Mouse (Mus musculus) cerebellum, postnatal 25 days (tissue): ENCODE results near the gene Mrpl45.

ENCODE experiments used
- DNase-seq, 2 experiments: peaks; one replicate each; pipeline ENCODE4 v3.0.0; 2021; ENCODE audit warnings: mixed read lengths in 2 of 2

The Mrpl45 gene

DNA sequence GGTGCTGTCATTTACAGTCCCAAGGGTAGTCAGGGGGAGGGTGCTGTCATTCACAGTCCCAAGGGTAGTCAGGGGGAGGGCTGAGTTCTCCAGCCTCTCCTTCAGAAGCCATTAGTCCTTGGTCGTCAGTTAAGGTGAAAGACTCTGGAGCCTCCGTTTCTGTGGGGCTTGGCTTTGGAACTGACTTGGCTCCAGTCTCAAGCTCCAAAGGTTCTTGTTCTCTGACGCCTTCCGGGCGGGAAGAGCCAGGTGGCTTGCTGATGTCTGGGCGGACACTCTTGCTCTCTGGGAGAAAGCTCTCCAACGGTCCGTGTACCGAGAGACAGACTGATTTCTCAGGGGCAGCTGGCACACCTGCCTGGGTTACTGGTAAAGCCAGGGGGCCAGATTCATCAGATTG, 18.9 kb downstream of the Mrpl45 start:
- no peak for DNase-seq

GRCm38 (mm10) chr11:97336238-97336637, 20.7 kb downstream of the Mrpl45 start:
- DNase-seq, result no peak

DNA sequence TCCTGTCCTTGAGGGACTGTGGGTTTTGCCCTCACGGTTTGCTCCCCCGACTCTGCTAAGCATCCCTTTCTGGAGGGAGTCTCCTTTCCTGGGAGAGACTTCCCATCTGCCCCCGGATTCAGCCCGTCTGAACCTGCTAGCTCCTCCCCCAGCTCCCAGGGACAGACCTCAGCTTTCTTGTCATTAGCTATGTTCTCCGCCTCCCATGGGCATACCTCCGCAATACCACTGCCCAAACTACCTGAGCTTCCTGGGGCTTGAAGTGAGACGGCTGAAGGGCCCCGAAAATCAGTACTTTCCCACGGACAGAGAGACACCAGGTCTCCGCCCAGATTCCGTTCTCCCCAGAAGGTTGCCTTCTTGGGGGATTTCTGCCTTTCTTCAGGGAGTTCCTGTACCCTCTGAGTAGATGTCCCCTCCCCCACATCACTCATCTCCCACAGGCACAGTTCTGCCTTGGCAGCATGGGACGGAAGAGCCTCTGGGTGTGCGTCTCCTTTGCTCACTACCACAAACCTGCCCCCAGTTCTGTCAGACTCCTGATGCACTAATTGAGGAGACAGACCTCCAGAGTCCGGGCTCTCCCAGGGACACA, 21.3 kb downstream of the Mrpl45 start:
- no peak for DNase-seq

DNA sequence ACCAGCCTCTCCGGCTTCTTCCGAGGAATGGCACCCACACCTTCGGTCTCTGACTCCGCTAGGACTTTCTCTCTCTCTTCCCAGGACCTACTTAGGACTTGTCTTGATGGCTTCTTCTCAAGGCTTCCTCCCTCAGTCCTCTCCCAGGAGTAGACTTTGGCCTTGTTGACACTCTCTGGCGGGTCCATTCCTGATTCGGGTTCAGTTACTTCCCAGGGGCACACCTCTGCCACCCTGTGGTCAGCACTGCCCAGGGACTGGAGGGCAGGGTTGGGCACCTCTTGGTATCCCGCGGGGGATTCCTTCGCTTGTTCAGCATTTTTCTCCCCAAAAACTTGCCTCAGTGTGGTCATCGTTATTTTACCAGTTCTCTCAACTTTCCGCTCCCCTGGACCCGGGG, 21.8 kb downstream of the Mrpl45 start:
- DNase-seq, result no peak

- no peak for DNase-seq
Measured at GRCm38 (mm10) chr11:97338302-97338976, 22.9 kb downstream of the Mrpl45 start.

DNA sequence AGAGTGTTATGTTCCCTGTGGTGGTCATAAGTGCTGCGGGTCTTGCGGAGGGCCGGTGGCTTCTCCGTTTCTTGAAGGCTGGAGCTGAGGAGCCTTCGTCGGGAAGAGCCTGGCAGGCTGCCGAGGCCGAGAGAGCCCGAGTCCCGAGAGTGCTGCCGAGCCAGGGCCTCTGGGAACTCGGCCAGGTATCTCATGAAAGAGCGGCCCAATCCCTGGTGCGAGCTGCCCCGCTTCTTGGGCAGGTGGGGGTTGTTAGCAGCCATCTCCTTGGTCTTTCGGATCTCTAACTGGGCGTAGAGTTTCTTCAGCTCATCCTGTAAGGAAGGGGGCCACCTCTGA, 23.4 kb downstream of the Mrpl45 start:
- DNase-seq, result peak; percentile 81 to 88

DNA sequence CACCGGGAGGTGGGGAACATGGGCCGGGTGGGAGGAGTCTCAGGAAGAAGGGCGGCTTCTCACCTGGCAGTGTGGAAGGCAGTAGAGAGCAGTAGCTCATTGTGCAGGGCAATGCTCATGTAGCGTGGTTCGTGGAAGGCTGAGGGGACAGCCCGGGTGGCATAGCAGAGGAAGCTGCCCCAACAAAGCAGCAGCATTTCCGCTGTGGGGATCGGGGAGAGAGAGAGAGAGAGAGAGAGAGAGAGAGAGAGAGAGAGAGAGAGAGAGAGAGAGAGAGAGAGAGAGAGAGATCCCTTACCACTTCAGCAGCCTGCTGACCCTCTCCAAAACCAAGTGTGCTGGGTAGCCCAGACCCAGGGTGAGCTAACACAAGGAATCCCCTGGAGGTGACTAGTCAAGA, 27.7 kb downstream of the Mrpl45 start:
- DNase-seq, result no peak

DNA sequence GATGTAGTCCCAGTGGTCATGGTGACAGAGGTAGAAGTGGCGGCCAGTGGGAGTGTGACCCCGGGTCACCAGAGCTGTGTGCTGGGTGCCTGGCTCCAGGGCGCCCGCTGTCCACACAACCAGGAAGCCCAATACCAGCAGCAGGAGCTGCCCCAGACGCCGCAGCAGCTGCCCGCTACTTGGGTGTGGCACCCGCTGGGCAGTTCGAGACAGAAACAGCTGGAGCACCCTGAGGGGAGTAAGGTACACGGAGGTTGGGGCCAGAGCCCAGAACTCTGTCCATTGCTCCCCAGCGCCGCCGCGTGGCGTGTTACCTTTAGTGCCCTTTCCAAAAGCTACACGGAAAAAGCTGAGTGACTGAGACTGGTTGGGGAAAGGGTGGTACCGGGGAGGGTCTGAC, 28.1 kb downstream of the Mrpl45 start:
- peak in 1 of 2 experiments; percentile 54 for DNase-seq

GRCm38 (mm10) chr11:97345446-97345845, 29.9 kb downstream of the Mrpl45 start:
- no peak for DNase-seq

DNA sequence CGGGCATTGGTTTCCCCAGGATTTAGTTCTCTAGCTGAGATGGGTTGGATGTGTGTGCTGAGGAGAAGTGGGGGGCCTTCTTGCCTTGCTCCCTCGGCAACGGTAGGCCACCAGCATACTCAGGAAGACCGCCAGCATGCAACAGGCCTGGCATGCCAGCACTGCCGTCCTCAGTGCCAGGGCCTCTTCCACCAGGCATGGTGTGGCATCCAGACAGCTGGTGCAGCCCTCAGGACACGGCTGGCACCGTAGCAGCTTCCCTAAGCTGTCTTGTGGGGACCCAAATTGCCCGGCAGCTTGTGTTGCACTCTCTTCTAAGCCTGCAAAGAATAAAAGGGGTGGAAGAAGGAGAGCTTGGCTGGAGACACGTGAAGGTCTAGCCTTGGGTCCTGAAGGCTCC, 30.9 kb downstream of the Mrpl45 start:
- peak; percentile 61 to 75 for DNase-seq

DNA sequence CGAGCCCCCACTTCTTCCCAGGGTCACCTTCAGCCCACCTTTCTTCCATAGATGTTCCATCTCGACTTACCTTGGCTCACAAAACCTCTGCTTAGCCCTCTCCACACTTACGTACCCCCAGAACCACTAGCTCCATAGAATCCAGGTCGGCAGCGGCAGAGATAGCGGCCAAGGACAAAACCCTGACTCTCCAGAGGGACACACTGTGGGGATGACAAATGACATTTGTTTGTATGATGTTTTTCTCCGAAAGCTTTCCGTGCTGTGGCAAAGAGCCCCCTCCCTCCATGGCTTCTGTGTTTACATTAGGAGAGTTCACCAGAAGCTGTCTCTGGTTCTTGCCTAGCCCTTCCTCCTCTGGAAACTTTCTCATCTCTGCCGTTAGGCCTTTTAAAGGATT, 31.8 kb downstream of the Mrpl45 start:
- DNase-seq, result no peak

DNA sequence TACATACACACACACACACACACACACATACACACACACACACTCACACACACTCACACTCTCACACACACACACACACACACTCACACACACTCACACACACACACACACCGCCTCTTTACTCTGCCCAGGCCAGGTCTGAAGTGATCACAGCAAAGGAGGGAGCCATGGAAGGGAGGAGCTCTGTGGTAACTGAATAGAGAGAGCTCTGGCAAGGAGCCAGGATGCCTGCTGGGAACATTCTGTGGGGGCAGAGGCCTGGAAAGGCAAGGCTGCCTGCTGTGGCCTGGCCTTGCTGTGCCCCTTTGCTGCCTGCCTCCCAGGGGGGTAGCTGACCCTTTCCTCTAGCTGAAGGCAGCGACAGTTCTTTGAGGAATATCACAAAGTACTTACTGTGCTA, 34.5 kb downstream of the Mrpl45 start:
- peak; percentile 77 to 87 for DNase-seq

DNA sequence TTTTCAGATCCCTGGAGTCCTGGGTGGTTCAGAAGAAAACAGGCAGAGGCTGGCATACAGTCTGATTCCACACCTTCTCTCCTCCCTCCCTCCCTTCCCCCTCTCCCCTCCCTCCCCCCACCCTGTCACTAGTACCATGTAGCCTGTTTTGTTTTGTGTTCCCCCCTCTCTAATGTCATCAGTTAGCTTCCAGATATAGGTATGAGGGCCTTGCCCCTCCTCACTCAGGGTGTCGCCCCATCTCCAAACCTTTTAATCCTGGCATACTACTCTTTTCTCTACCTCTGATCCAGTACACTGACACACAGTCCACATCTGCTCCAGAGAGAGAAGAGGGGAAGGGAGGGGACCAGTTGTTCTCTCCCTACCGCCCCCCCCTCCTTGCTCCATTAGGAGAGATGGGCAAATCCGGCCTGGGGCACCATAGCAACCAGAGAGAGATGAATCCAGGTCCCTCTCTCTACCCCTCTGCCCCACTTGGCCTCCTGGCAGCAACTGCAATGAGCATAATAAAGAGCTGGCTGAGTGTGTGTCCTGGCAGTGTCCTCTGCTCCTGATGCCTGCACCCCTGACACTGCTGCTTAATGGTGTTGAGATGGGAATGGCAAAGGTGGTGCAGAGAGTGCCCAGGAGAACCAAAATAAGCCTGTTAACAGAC, 36.6 kb downstream of the Mrpl45 start, which contains the start of gene Gpr179:
Gpr179 (minus strand) TSS at position 51 of the 658 bp plus-strand sequence.
- no peak for DNase-seq

DNA sequence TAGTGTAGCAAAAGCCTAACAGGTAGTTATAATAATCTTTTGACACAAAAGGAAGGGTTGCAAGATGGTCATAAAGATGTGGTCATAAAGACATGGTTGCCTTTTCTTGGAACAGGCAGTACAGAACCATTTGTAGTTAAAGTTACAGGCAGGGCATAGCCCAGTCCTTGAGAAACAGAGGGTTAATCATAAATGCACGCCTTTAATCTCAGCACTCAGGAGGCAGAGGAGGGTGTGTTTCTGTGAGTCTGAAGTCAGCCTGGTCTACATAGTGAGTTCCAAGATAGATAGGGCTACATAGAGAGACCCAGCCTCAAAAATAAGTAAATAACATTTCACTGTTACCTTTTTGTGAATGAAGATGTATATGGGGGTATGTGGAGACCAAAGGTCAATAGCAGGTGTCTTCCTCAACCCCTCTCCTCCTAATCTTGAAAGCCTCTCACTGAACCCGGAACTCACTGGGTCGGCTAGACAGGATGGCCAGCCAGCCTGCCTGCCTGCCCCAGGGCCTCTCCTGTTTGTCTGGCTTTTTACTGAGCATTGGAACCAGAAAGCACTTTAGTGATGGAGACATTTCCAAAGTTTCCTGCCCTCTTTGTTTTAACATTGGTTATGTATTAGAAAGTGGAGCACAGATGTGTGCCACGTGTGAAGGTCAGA, 37.5 kb downstream of the Mrpl45 start:
- no peak for DNase-seq

- no peak for DNase-seq
Measured at GRCm38 (mm10) chr11:97354646-97355045, 39.1 kb downstream of the Mrpl45 start.

DNA sequence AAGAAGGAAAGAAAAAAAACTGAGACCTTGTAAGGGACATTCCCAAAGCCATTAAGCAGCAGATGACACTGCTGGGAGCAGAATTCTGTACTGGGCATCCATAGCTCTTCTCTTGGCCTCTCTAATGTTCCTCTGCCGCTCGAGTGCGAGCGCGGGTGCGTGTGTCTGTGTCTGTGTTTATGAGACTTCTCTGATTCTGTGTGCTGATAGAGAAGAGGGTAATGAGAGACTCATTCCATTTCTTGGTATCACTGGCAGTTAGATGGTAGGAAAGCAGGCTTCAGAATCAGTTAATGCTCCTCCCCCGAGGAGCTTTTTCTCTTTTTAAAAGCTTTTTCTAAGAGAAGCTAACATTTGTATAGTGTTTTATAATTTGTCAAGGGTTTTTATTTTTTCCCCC, 39.7 kb downstream of the Mrpl45 start:
- DNase-seq, result no peak

DNA sequence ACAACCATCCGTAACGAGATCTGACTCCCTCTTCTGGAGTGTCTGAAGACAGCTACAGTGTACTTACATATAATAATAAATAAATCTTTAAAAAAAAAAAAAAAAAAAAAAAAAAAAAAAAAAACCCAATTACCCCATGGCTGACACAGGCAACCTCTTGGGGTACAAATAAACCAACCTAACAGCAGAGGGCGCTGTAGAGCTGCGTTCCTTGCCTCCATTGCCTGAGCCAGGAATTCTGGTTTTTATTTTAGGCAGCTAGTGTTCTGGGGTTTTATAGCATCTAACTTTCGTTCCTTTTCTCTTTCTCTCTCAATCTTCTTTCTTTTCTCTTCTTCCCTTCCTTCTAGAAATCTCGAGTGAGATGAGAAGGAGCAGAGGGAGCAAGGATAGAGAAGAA, 42.1 kb downstream of the Mrpl45 start:
- DNase-seq, result peak; percentile 81 to 89

- DNase-seq, result peak; percentile 96 to 98
Measured at GRCm38 (mm10) chr11:97361948-97362648, 46.6 kb downstream of the Mrpl45 start, which contains the start of gene Socs7. Socs7 (plus strand) TSS chr11:97362551.

DNA sequence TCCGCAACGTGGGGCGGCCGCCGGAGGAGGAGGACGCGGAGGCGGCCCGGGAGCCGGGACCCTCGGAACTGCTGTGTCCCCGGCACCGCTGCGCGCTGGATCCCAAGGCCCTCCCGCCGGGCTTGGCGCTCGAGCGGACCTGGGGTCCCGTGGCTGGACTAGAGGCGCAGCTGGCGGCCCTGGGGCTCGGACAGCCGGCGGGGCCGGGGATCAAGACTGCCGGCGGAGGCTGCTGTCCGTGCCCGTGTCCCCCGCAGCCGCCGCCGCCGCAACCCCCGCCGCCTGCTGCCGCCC, 47.1 kb downstream of the Mrpl45 start:
- DNase-seq, result no peak

GRCm38 (mm10) chr11:97362943-97363643, 47.6 kb downstream of the Mrpl45 start:
- DNase-seq, result peak; percentile 63 to 65

- peak in 1 of 2 experiments; percentile 56 for DNase-seq
Measured at GRCm38 (mm10) chr11:97363644-97363995, 48.1 kb downstream of the Mrpl45 start.

GRCm38 (mm10) chr11:97365556-97365955, 50.0 kb downstream of the Mrpl45 start:
- peak; percentile 52 to 59 for DNase-seq

GRCm38 (mm10) chr11:97368501-97368900, 53.0 kb downstream of the Mrpl45 start:
- DNase-seq, result peak; percentile 61 to 64
